Mouse (Mus musculus): Measurements from ENCODE around the gene Ccne1.

Gene Ccne1

DNA sequence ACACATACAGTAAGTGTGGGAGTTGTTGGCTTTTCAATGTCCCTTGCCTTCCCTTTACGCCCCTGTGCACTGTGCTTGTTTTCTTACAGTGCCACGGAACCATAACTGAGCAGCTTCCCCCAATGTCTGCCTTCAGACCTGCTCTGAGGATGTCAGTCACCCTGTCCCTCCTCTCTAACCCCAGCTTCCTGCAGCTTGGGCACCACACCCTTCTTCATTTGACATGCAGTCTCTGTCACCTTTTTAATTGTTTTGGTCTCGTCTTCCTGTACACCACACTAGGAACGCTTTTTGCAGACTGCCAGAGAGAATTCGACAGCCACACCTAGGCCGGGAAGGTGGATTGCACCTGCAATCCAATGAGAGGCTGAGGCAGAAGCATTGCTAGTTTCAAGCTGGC is 13.0 kb downstream of the Ccne1 start:
- DNase-seq (ENCODE audit: low spot score) = no peak

DNA sequence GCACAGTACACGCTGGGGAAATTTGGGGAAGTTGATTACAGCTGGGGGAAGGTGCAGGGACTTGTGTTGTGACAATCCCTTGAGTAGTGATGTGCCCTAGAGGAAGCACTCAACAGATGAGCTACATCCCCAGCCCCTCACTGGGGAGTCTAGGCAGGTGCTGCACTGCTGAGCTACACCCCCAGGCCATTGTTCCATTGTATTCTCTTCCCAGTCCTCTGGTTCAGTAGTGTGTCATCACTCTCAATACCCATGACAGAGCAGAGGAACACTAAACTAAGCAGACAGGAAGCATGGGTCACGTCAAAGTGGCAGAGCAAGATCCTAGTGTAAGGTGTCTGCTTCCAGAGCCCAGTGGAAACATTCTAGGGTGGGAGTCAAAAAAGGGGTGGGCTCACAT is 14.2 kb downstream of the Ccne1 start:
- DNase-seq (ENCODE audit: low spot score) = no peak

DNA sequence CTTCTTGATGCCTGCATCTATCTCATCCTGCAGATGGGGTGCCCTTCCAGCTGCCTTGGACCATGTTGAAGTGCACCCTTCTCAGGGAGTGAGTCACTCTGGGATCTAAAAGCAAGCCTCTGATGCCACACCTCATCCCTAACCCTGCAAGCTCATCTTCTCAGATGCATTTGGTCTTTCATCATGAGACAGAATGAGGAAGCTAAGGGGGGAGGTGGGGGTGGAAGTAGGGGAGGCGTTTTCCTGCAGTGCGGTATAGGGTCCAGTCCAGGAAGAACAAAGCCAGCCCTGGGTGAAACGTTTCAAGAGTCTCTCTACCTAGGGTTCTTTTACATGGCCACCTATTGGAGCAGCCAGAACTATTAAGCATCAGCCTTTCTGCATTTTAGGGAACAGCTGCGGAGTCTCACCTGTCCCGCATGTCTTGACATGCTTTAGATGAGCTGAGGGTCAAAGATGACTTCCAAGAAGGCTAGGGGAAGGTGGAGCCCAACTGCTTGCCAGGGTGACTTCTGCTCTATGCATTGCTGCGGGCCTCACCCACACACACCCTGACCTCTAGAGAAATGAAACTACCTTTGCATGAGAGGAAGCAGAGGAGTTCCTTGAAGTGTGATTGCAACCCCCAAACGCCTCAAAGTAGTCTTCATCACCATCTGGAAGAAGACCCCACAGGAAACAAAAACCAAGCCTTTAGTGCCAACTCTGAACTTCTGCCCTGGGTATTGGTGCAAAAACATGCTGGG is 17.2 kb downstream of the Ccne1 start:
- no peak for DNase-seq (ENCODE audit: low spot score)

DNA sequence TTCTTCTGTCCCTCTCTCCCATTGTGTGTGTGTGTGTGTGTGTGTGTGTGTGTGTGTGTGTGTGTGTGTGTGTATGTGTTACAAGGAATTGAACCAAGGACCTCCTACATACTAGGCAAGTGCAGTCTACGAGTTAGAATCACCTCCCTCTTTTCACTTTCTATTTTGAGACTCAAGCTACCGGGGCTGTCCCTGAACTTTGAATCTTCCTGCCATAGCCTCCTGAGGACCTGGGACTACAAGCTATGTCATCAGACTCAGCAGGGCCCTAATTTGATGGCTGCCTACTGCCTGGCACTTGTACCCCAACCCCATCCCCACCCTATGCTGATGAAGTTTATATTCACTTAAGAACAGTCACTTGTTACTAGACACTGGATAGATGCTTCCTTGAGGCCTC is 18.9 kb downstream of the Ccne1 start:
- DNase-seq (ENCODE audit: low spot score) = no peak

DNA sequence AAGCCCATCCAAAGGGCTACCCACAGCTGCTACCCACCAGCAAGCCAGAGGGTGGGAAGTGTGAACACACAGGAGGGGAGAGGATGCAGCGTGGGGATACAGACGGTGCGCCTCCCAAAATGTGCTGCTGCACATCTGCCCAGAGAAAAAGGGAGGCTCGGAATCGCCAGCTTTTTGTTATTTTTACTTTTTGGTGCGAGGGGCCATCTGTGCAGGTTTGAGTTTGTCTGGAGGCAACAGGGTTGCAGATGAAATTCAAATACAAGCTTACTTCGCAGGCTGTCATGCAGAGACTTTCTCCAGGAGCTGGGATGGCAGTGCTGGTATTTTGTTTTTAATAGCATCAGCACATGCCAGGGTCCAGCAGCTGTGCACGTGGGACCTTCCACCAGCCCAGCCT is 19.5 kb downstream of the Ccne1 start:
- DNase-seq (ENCODE audit: low spot score) = no peak

DNA sequence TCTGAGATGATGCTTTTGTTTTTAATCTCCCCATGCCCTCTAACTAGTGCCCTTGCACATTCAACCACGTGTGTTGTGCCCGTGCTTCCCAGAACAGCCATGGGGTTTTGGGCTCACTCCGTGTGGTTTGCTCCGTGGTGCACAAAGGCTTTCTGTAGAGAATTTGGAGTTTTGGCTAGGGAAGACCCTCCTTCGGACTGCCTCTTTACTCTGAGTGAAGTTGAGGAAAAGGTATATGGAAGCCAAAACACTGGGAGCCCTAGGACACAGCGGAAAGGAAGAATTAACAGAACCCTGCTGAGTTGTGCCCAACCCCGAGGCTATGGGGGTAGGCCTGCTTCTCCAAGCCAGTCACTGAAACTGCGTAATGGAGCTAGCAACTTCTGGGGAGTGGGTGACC is 20.9 kb downstream of the Ccne1 start:
- DNase-seq (ENCODE audit: low spot score) = no peak

DNA sequence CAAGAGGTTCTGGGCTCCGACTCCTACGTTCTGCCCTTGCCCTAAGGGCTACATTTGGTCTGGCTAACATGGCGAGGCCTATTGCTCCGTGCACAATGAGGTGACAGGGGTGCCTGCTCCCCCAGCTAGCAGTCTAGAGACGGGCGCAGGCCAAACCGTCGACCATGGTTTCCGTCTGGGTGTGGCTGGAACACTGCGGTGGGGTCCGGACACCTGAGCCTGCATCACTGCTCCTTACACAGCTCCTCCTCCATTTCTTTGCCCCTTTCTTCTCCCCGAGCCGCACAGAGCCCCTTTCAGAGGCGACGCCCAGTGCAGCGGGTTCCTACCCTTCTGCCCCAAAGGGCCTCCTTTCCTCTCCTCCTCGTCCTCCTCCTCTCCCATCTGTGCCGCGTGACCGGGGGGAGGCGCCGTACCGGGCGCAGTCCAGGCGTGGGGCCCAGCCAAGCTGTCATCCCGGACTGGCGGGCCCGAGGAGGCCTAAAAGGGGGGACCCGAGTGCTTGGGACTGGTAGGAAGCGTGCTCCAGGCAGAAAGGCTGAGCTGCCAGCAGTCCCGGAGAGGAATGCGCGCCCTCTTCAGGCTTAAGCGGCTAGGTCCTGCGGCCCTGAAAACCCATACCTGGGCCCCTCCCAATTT is 21.6 kb downstream of the Ccne1 start:
- peak; percentile 52 for DNase-seq (ENCODE audit: low spot score)

DNA sequence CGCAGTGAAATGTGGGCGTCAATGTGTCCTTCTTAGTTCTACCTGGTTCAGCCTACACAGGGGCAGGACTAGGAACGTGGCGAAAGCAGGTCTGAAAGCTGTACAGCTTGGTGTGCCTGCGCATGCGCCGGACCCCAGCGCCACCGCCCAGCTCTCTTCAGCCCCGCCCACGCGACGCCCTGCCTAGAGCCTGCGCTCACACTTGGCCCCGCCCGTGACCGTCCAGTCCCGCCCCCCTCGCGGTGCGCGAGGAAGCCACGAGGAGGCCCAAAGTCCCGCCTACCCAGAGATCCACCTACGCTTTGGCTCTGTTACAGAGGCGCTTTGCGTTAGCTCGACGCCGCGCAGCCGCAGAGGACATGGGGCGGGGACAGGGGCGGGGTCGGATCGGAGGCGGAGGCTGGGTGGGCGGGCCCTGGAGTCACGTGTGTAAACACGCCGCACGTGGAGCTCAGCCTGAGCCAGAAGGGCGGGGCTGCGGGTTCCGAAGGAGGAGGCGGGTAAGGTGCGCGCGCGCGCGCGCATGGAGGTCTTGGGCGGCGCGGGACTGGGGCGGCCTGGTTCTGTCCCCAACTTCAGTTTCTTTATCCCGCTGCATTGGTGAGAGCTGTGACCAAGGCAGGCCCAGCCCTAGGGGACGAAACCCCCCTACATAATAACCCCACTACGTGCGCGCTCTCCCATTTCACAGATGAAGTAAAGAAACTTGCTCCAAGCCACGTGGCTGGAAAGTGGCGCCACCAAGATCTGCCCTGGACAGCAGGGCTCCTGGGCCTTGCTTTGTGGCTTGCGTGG is 22.4 kb downstream of the Ccne1 start:
- DNase-seq (ENCODE audit: low spot score) = peak; percentile 97

DNA sequence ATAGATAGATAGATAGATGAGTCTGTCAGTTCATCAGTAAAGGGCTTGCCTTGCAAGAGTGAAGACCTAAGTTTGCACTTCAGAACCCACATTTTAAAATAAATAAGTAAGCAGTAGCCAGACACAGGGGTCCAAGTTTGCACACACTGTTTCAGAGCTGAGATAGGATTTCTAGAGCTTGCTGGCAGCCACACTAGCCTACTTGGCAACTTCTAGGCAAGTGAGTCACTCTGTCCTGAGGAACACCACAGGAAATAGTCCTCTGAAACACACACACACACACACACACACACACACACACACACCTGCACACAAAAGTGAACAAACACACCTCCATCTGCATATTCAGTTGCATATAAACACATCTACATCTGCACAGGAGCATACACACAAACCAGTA is 24.4 kb downstream of the Ccne1 start:
- no peak for DNase-seq (ENCODE audit: low spot score)

DNA sequence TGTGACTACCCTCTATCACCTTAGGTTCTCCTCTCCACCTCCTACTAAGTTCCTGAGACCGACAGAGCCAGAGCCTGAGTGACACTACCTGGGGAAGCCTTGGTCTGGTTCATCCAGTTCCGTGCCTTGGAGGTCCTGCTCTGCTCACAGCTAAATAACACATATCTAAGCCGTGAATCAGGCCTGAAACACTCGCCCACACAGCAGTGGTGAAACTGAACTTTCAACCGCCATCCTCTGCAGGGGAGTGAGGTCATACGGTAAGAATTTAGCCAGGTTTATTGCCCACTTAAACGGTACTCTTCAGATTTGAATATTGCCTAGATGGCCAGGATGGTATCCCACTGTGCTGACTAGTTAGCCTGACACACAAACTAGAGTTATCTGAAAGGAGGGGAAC is 30.1 kb downstream of the Ccne1 start:
- DNase-seq (ENCODE audit: low spot score) = no peak

DNA sequence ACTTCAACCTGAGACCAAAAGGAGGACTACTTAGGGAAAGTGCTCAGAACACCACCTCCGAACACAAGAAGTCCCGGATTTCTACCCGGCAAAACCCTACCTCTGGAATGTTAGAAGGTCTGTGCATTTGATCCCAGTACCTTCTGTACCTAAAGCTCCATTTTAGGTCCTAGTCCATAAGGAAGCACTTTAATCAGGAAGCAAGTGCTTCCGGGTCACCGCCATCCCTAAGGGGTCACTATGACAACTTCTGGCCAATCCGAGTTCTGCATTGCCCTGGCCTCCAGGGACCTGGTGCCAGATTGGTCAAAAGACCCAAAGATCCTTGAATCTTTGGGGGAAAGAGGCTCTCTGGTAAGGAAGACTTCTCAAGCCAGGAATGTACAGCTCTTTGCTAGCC is 31.8 kb downstream of the Ccne1 start:
- DNase-seq (ENCODE audit: low spot score) = no peak

DNA sequence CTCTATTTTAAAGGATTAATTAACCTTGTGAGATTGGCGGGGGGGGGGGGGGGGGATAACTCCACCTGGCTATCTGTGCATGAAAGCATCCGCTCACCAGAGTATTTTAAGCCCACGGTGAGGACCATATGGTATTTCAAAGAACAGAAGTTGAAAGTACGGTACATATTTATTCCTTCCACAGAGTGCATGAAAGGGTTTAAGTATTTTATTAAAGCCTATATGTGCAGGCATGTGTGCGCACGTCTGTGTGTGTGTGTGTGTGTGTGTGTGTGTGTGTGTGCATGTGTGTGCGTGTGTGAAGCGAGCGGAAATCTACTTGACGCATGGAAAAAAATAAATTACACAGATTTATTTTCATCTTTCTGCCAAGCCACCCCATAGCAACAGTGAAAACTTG is 32.4 kb downstream of the Ccne1 start:
- DNase-seq (ENCODE audit: low spot score) = no peak

DNA sequence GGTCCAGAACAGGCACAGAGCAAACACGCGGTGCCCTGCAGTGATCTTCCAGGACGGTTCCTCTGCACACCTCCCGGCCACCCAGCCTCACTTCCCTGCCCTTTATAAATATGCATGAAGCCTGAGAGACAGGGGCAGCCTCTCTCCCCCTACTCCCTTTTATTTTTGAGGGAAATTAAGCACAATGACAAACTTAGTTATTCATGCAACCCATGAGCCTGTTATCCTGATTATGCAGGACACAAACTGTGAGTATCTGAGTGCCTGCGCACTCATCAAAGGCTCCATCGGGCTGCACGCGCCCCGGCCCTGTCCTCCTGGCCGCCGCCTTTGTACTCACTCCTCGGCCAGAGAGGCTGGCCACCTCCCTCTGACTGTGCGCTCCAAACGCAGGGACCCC is 32.8 kb downstream of the Ccne1 start:
- DNase-seq (ENCODE audit: low spot score) = no peak

DNA sequence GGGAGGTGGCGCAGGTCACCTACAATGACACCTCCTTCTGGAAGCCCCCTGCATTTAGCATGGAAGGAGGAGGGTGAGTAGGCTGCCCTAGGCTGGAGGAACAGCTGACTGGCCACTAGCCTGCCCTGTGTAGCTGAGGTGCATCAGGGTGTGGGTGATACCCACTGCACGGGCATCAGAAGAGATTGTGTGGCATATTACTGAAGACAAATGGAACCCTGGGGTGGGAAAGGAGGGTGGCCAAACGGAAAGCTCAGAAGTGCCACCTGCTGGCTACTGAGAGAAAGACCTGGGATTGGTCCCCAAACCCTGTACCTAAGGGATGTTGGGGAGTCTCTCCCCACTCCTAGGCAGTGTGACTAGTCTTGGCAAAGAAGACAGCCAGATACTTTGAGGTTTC is 33.6 kb downstream of the Ccne1 start:
- DNase-seq (ENCODE audit: low spot score) = peak; percentile 32

DNA sequence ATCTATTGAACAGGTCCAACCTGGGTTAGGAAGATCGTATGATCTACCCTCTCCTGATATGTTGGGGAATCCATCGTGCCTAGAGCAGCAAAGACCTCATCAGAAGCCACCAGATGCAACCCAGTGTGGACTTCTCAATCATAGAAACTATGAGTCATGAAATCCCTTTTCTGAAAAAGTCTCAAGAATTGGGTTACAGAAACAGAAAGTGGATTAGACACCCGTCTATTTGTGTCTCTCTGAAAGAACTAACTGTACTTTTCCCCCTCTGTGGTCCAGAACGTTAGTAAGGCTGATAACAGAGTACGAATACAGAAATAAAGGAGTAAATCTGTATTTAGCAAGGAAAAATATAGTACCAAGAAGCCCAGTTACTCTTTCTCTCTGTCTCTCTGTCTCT is 36.3 kb downstream of the Ccne1 start:
- no peak for DNase-seq (ENCODE audit: low spot score)

DNA sequence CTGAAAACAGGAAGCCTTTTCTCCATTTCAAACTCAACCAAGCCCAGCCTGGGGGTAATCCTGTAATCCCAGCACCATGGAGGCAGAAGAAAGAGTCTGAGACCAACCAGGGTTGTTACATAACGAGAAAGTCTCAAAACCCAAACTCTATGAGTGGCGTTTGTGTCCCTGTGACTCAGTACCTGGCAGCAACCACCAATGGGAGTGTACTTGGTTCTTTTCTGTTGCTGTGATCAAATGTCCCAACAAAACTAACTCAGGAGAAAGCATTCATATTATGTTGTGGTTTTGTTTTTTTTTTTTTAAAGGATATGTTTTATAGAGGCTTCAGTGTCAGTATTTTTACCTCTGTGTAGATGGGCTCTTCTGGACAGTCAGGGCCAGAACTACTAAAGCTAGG is 36.7 kb downstream of the Ccne1 start:
- no peak for DNase-seq (ENCODE audit: low spot score)

DNA sequence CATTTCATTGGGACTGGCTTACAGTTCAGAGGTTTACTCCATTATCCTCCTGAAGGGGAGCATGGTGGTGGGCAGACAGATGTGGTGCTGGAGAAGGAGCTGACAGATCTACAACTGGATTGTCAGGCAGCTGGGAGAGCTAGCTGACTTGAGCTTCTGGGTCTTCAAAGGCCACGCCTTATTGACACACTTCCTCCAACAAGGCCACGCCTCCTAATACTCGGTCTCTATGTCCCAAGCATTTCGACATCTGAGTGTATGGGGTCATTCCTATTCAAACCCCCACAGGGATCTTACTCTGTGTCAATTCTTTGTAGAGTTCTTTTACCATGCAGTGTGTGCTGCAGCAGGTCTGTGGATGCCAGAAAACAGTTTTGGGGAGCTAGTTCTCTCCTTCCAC is 42.9 kb downstream of the Ccne1 start:
- no peak for DNase-seq (ENCODE audit: low spot score)

DNA sequence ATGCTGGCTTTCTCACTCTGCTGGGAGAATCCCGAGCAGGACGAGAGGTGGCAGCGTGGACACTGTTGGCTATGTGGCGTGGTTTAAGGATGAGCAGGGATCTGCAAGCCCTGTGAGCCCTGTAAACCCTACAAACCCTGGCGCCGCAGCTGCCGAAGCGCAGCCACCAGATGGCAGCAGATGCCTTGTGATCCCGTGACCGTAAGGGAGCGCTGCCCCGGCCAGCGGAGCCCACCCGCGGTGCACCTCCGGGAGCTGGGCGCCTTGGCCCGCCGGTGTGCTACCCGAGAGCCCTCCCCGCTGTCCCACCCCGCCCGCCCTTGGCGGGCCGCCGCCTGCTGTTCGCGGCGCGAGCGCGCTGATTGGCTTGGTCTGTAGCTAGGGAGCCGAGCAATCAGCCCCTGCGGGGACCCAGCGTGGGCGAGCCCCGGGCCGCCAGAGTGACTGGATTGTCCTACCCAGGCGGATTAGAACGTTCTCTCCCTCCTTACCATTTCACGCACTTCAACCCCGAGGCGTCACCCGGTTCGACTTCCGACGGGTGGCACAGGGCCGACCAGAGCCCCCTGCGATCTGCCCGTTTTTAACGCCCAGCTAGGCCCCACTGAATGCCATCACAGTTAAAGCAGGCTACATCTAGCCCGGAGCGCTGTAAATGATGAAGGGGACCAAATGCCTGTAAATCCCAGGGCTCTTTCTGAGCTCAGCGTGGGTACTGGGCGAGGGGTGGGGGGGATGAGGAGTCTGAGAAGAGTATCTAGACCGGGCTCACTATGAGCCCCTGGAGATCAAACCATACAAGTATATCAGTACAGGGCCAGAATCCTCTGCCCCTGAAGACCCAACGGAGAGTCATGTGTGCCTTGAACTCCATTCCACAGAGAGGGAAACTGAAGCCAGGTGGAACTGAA is 46.0 kb downstream of the Ccne1 start:
- peak; percentile 73 for DNase-seq (ENCODE audit: low spot score)

DNA sequence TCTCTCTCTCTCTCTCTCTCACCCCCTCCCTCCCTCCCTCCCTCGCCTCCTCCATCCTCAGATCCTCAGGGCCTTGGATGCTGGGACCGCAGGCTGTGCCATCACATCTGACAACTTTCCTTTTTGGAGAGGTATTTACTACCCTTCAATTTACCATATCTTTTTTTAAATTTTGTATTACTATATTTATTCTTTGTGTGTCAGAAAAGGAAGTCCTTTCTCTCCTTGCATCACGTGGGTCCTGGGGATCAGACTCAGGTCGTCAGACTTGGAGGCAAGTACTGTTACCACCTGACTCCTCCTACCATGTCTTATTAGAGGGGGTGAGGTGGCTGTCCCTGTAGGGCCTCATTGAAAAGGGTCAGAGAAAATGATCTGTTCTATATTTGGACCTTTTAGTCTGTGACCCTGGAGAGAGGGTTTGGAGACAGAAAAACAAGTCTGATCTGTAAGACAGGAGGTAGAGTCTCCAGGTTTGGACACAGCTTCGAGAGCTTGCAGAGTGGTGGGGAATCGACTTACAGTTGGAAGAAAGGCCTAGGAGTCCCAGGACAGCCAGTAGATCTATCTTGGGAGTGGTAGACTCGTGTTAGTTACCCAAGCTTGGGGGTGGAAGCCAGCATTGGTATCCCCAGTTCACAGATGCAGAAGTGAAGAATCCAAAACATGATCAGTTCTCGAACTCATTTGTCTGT is 47.6 kb downstream of the Ccne1 start:
- no peak for DNase-seq (ENCODE audit: low spot score)

DNA sequence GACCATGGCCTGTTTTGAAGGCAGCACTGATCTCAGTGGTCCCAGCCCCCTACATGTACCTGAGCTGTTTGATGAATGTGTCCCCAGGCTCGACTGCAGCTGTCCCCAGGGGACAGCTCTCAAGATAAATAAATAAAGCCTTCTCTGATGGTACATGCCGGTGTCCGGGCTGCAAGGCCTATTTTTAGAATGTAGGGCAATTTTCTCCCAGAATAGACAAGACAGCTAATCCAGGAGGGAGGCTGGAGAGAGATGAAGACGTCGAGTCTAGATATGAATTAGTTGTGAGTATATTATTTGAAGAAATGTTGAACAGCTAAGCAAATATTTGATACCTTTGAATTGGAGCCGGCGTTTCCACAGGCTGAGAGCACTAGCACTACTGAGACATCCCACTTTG is 48.2 kb downstream of the Ccne1 start:
- no peak for DNase-seq (ENCODE audit: low spot score)

DNA sequence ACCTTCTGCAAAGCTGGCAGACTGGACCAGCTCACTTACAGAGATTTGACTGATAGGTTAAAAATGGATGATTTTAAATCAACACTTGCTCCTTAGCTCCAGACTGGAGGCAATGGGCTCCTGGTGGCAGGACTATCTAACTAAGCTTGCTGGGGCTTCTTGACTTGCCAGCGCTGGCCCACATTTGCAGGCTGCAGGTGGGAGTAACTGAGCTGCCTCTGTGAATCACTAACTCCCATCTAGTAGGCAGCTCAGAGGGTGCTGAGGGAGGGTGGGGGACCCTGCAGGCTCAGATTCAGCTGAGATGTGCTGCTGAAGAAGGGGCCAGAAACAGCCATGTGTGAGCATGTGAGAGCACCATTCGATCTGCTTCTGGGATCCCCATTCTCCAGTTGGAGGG is 51.3 kb downstream of the Ccne1 start:
- DNase-seq (ENCODE audit: low spot score) = no peak

DNA sequence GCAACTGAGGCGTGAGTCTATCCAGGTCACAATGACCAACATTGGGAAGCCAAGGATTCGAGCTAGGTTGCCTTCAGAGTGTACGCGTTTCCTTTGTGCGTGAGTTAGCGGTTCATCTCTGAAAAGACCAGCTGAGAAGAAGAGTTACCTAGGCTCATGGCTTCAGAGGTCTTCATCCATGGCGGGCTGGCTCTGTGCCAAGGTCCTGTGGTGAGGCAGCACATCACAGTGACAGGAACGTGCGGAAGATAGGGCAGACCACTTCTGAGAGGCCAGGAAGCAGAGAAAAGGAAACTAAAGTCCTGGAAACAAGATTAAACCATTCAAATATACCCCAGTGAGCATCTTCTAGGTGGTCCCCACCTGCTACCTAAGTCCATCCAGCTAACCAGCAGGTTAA is 53.1 kb downstream of the Ccne1 start:
- no peak for DNase-seq (ENCODE audit: low spot score)

Data from c-Kit-positive CD71-positive TER-119-positive erythroid progenitor cells, embryonic 14.5 days (primary cell).